Mouse (Mus musculus) right cerebral cortex, postnatal 10 days (tissue): ENCODE measurements around the gene Ppp1r1b.

Experiments used
- DNase-seq, 2 experiments: peaks; one replicate each; pipeline ENCODE4 v3.0.0; 2021; ENCODE audit warnings: low spot score in 2 of 2

Gene Ppp1r1b

GRCm38 (mm10) chr11:98393317-98393716 is 45.1 kb downstream of the Ppp1r1b start:
- peak in 1 of 2 experiments; percentile 29 for DNase-seq

- DNase-seq: no peak
These were observed 46.1 kb downstream of the Ppp1r1b start for GRCm38 (mm10) chr11:98394301-98394700.

- DNase-seq: no peak
These were observed 46.8 kb downstream of the Ppp1r1b start for GRCm38 (mm10) chr11:98395041-98395440.

- peak in 1 of 2 experiments; percentile 25 for DNase-seq
These were observed 49.7 kb downstream of the Ppp1r1b start for GRCm38 (mm10) chr11:98397946-98398345.

- peak; percentile 94 for DNase-seq
These were observed 52.0 kb downstream of the Ppp1r1b start, which contains the start of gene Pgap3 for GRCm38 (mm10) chr11:98400161-98400726. Gene Pgap3 (minus strand): TSS chr11:98400490.

GRCm38 (mm10) chr11:98400816-98401215 is 52.6 kb downstream of the Ppp1r1b start:
- no peak for DNase-seq

- no peak for DNase-seq
These were observed 58.4 kb downstream of the Ppp1r1b start for GRCm38 (mm10) chr11:98406621-98407020.
